Mouse (Mus musculus) embryonic facial prominence, embryonic 11.5 days (tissue): ENCODE results near the gene Mms22l. TPM values are rescaled to one million over a fixed set of nuclear protein-coding genes. Genes with fewer than 3 reads are reported as not detected.

ENCODE experiments used
- ATAC-seq: fragments of 200-750 bp; cut with Nextera tagmentation; replicated peaks from 2 replicates; pipeline ENCODE4 v1.8.0; 2017; ENCODE audit warnings: low read depth; ENCODE audit not compliant: insufficient number of reproducible peaks, low FRiP score, low TSS enrichment
- DNase-seq: peaks from one replicate; pipeline ENCODE4 v3.0.0-alpha.2; 2015; ENCODE audit warnings: low spot score
- H3K27ac ChIP-seq: fragments of 300-500 bp; sonication (generic); replicated peaks from 2 replicates; pipeline ENCODE4 v1.5.1; 2014; ENCODE audit warnings: mild to moderate bottlenecking, low read depth, low read length, control low read depth
- H3K27me3 ChIP-seq: fragments of 300-500 bp; sonication (generic); 2 replicates; pipeline ENCODE4 v1.6.1; 2014; ENCODE audit warnings: mild to moderate bottlenecking, low read length, moderate library complexity, mixed read lengths; ENCODE audit not compliant: control insufficient read depth, insufficient read depth
- H3K36me3 ChIP-seq: fragments of 300-500 bp; sonication (generic); replicated peaks from 2 replicates; pipeline ENCODE4 v1.6.1; 2014; ENCODE audit warnings: low read depth, mild to moderate bottlenecking, low read length, moderate library complexity, mixed read lengths; ENCODE audit not compliant: control insufficient read depth, insufficient read depth
- H3K4me1 ChIP-seq: fragments of 300-500 bp; sonication (generic); 2 replicates; pipeline ENCODE4 v1.6.1; 2014; ENCODE audit warnings: low read length, mixed read lengths; ENCODE audit not compliant: control insufficient read depth, insufficient read depth
- H3K4me2 ChIP-seq: fragments of 300-500 bp; sonication (generic); 2 replicates; pipeline ENCODE4 v1.6.1; 2014; ENCODE audit warnings: low read depth, mild to moderate bottlenecking, control low read depth, low read length, moderate library complexity
- H3K4me3 ChIP-seq: fragments of 300-500 bp; sonication (generic); 2 replicates; pipeline ENCODE4 v1.5.1; 2014; ENCODE audit warnings: low read depth, low read length, control low read depth
- H3K9ac ChIP-seq: fragments of 300-500 bp; sonication (generic); replicated peaks from 2 replicates; pipeline ENCODE4 v1.6.1; 2014; ENCODE audit warnings: mild to moderate bottlenecking, control low read depth, low read length
- H3K9me3 ChIP-seq: fragments of 300-500 bp; sonication (generic); replicated peaks from 2 replicates; pipeline ENCODE4 v1.6.1; 2016; ENCODE audit warnings: mild to moderate bottlenecking, low read length, inconsistent platforms, mixed read lengths; ENCODE audit not compliant: control insufficient read depth
- WGBS: fragments of 180-500 bp; shearing (Covaris S2); extraction: QIAGEN DNeasy Blood & Tissue Kit; methylation state at CpG from one replicate; pipeline ENCODE4 v1.1.7; 2014; 5-methylcytosine and 5-hydroxymethylcytosine counted together
- polyA plus RNA-seq: library from polyadenylated mRNA; unstranded; fragments of >200 nt; fragmentation: Nextera tagmentation; extraction: Ambion mirVana; gene quantifications from 2 replicates; pipeline ENCODE4 v1.2.1, GENCODE M21; 2014

Gene Mms22l
- polyA plus RNA-seq, 1 experiment from 2014 or later = 38.5 TPM

DNA sequence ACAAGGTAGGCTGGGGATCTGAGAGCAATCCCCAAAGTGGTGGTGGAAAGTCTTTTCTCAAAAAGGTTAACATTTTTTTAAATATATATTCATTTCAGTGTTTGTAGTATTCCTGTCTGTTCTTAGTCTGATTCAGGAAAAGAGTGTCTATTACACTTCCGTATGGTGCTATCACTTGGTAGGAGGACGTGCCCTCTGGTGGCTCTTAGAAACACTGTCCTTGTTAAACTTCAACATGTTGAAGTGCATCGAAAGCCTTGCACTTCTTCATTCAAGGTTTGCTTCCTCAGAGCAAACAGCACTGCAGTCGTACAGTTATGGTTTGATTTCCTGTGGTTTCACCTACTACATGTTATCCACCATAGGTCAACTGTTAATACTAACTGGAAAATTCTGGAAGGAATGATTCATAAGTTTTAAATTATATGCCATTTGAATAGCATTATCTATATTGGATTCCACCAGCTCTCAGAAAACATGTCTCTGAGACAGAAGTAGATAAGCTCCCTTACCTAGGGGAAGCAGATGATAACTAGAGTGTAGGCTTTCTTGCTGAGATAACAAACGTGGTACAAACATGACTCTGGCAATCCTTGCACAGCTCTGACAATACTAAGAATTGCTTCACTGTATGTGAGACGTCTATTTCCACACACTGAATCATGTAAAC is 100.8 kb downstream of the Mms22l start:
- no peaks in the 10 kb centered on the region for H3K4me1 ChIP-seq
- no peaks in the 10 kb centered on the region for H3K27me3 ChIP-seq
- no peak overlapping the region for H3K4me2 ChIP-seq
- H3K9me3 ChIP-seq = no peaks in the 10 kb centered on the region
- no peak overlapping the region for H3K9ac ChIP-seq
- no peak overlapping the region for H3K4me3 ChIP-seq
- 90% methylated on average over 6 of the region's 6 CpGs for WGBS
- DNase-seq (no peak), ATAC-seq (no peak)
- H3K27ac ChIP-seq = no peak overlapping the region
- H3K36me3 ChIP-seq = no peaks in the 10 kb centered on the region

DNA sequence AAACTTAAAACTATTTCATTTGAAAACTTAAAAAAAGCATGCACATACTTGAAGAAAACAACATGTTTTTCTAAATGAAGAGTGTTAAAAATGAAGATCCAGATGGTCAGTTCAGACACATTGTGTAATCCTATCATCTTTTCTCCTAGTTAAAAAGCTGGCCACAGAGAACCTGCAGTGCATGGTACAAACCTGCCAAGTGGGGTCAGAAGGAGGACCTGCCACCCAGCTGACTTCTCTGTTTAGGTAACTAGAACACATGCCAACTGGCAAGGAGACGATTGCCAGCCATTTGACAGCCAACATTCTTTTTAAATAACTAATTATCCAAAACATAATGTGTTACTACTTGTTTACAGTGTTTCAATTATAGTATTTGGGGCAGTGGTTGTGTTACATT is 102.4 kb downstream of the Mms22l start:
- no peak overlapping the region for H3K9ac ChIP-seq
- no peaks in the 10 kb centered on the region for H3K36me3 ChIP-seq
- no peak overlapping the region for H3K4me2 ChIP-seq
- H3K27me3 ChIP-seq = no peaks in the 10 kb centered on the region
- no peak overlapping the region for H3K27ac ChIP-seq
- no peaks in the 10 kb centered on the region for H3K4me1 ChIP-seq
- H3K9me3 ChIP-seq = no peaks in the 10 kb centered on the region
- 88% methylated on average over 1 of the region's 1 CpGs for WGBS
- H3K4me3 ChIP-seq = no peak overlapping the region
- DNase-seq = no peak
- ATAC-seq = no peak

DNA sequence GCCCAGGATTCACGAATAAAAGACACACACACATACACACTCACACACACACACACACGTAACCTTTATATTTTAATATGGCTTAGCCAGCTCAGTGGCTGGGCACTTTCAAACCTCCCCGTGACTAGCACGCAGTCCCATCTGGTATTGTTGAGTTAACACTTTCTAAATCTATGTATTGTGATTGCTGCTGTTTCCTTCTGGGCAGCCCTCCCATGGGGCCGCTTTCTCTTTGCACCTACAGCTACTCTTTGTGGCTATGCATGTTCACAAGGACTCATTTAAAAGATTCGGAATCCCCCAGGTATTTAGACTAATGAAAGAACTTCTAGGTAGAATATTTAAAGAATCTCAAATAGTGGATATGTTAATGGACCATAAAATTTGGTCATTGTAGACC is 105.5 kb downstream of the Mms22l start:
- Histone ChIP-seq H3K27ac (no peak overlapping the region), H3K4me3 (no peak overlapping the region), H3K4me2 (no peak overlapping the region), H3K9ac (no peak overlapping the region), H3K4me1 (no peaks in the 10 kb centered on the region), H3K27me3 (no peaks in the 10 kb centered on the region), H3K9me3 (no peaks in the 10 kb centered on the region), H3K36me3 (no peaks in the 10 kb centered on the region; the same call in 1 of the 2 replicates)
- DNase-seq = no peak
- WGBS = 93% methylated on average over 6 of the region's 6 CpGs
- no peak for ATAC-seq

DNA sequence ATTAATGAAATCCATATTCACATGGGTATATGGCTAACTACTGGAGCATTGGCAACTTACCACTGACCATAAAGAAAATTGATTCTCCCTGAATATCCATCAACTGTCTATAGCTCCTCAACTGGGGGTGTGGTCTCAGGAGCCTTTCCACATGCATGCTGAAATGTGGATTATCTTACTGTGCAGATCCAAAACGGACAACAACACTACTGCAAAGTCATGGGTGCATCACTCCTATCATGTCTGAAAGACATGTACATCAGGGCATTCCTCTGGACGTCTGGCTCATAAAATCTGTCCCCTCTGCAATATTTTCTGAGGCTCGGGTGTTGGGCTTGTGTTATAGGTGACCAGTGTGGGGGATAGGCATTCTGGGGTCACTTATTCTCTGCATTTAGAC is 112.8 kb downstream of the Mms22l start:
- Histone ChIP-seq H3K9me3 (no peaks in the 10 kb centered on the region), H3K9ac (no peak overlapping the region), H3K36me3 (no peaks in the 10 kb centered on the region; the same call in 1 of the 2 replicates), H3K27me3 (no peaks in the 10 kb centered on the region), H3K27ac (no peak overlapping the region), H3K4me1 (no peaks in the 10 kb centered on the region), H3K4me2 (no peak overlapping the region), H3K4me3 (no peak overlapping the region)
- DNase-seq (no peak), ATAC-seq (no peak)
- WGBS = 90% methylated on average over 3 of the region's 3 CpGs

DNA sequence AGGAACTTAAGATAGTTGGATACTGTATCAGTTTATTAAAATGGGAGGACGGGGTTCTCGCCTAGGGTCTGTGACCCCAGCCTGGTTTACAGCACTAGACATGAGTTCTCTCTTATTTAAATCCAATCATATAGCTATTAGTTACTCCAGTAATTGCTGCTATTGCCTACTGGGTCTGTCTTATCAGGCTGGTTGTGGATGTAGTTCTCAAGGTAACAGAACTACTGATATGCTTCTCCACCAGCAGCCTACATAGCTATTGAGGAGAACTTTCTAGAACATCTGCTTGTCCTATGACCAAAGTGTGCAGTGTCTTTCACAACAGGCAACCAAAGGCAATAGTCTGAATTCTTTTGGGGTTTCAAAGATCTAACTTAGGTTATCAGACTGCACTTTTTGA is 113.3 kb downstream of the Mms22l start:
- Histone ChIP-seq H3K9ac (no peak overlapping the region), H3K9me3 (no peaks in the 10 kb centered on the region), H3K36me3 (no peaks in the 10 kb centered on the region; the same call in 1 of the 2 replicates), H3K27me3 (no peaks in the 10 kb centered on the region), H3K4me2 (no peak overlapping the region), H3K4me1 (no peaks in the 10 kb centered on the region), H3K27ac (no peak overlapping the region), H3K4me3 (no peak overlapping the region)
- DNase-seq (no peak), ATAC-seq (no peak)
- WGBS = 89% methylated on average over 2 of the region's 2 CpGs

DNA sequence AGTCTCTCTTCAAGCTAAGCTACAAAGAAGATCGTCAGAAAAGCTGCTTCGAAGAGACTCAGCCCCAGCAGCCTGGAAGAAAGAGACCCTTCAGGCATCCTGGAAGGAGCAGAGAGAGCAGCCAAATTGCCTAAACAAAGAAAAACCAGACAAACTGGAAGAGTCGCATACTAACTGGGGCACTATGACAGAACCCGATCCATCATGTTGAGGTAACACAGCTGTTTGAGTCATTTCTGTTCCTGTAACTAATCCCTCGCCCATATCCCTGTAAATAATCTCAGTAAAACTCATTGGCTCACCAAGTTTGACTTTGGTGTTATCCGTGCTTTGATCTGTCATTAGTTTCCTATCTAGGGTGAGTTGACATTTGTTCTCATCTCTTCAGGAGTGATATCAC is 123.8 kb downstream of the Mms22l start:
- no peak overlapping the region for H3K9ac ChIP-seq
- H3K36me3 ChIP-seq = no peaks in the 10 kb centered on the region
- no peak overlapping the region for H3K4me3 ChIP-seq
- no peaks in the 10 kb centered on the region for H3K27me3 ChIP-seq
- 74% methylated on average over 6 of the region's 6 CpGs for WGBS
- ATAC-seq = no peak
- no peak overlapping the region for H3K4me2 ChIP-seq
- no peaks in the 10 kb centered on the region for H3K9me3 ChIP-seq
- H3K27ac ChIP-seq = no peak overlapping the region
- no peaks in the 10 kb centered on the region for H3K4me1 ChIP-seq
- peak; percentile 17 for DNase-seq

DNA sequence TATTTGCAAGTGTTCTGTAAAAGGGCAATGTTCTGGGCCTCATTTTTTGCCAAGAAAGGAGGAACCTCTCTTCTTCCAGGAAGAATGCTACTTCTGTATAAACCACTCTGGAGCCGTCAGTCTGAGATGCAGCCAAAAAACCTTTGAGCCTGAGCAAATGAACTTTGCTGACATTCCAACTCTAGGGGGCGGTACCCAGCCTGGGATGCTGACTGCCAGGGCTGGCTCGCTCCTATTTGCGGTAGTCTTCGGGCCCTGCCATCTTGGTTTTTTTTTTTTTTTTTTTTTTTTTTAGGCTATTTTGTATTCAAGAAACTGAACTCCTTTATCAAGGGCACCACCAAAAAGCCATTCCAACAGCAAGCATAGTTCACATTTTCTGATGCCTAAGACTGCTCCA is 124.2 kb downstream of the Mms22l start:
- 86% methylated on average over 5 of the region's 5 CpGs for WGBS
- no peaks in the 10 kb centered on the region for H3K4me1 ChIP-seq
- ATAC-seq (no peak), DNase-seq (no peak)
- no peak overlapping the region for H3K27ac ChIP-seq
- no peaks in the 10 kb centered on the region for H3K9me3 ChIP-seq
- no peaks in the 10 kb centered on the region for H3K27me3 ChIP-seq
- H3K4me3 ChIP-seq = no peak overlapping the region
- no peaks in the 10 kb centered on the region for H3K36me3 ChIP-seq
- H3K4me2 ChIP-seq = no peak overlapping the region
- no peak overlapping the region for H3K9ac ChIP-seq

DNA sequence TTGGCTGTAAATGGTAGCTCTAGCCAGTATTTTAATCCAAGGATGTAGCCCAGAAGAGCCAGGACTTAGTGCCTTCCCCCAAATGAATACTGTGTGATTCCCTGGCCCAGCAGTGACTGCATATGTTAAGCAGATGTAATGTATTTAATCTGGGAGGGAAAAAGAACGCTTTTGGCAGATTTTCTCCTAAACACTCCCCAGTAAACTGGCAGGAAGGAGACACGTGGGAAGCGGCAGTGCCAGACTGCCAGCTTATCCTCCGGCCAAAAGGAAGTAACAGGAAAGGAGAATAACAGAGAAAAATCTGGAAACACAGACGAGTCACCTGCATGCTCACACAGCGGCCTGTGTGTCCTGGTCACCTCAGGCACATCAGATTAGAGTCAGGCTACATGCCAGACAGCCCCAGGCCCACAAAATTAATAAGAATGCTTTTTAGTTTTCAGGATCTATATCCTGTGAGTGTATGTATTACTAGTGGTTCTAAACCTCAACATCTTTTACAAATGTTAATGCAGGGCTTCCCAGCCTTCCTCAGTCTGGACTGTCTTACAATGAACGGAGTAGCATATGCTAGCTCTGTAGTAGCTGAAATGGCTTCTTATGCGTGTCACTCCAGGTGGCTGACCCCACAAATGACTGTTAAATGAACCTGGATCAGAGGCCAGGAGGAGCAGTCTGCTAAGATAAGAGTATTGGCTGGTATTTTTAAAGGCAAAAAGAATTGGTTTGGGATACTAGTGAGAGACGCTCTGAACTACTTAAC is 125.4 kb downstream of the Mms22l start:
- DNase-seq (no peak), ATAC-seq (no peak)
- H3K4me2 ChIP-seq = no peak overlapping the region
- 71% methylated on average over 9 of the region's 9 CpGs for WGBS
- no peak overlapping the region for H3K9ac ChIP-seq
- H3K4me3 ChIP-seq = no peak overlapping the region
- no peak overlapping the region for H3K27ac ChIP-seq
- H3K4me1 ChIP-seq = no peaks in the 10 kb centered on the region
- H3K27me3 ChIP-seq = no peaks in the 10 kb centered on the region
- H3K9me3 ChIP-seq = no peaks in the 10 kb centered on the region
- no peaks in the 10 kb centered on the region for H3K36me3 ChIP-seq
